Mouse (Mus musculus) adipocyte (in vitro differentiated cells): ENCODE measurements around the gene Aff4.
A peak's percentile ranks its signal among the peaks of the same experiment; 100 is the strongest.

Source experiments
- DNase-seq: peaks from one replicate; pipeline ENCODE4 v3.0.0-alpha.2; 2016; ENCODE audit warnings: low spot score

Gene Aff4

DNA sequence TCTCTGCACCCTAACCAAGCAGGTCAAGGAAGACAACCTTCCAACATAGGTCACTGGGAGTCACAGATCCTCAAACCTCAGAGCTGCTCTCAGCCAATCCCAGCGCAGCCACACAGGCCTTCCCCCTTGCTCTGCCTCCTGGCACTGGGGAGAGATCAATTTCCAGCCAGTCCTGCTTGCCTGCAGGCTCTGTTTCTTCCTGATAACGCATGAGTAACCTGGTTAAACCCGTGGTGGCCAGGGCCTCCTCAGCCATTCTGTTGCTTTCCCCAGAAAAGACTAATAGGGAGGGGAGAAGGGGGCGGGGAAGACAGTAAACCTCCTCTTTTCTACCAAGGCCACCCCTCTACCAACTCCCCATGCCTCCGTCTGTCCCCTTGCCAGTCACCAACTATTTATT is 111.1 kb downstream of the Aff4 start:
- no peak for DNase-seq

- no peak for DNase-seq
Observed at GRCm38 (mm10) chr11:53463551-53464424, 113.2 kb downstream of the Aff4 start.

DNA sequence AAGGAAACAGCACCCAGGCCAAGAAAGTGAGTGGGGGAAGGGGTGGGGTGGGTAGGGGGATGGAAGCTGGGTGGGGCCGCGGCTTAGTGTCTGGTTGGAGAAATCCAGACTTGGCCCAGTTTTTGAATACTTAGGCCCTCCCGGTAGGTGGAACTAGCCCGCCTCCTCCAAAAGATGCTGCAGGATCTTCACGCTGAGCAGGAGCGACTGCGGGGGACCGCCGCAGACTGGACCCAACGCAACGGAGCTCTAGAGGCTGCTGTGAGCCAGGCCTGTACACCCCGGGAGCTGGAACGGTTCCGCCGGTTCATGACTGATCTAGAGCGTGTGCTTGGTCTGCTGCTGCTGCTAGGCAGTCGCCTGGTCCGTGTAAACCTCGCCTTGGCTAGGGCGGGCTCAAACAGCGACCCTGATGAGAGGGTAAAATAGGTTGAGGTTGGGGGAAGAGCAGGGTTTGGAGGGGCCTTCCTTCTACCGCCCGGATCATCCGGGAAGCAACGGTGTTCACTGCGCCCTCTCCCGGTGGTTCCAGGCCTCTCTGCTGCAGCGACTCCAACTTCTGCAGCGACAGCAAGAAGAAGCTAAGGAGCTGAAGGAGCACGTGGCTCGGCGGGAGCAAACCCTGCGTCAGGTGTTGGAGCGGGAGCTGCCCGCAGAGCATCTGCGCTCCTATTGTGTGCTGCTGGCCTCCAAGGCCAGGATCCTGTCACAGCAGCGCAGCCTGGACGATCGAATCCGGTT is 115.8 kb downstream of the Aff4 start:
- no peak for DNase-seq

DNA sequence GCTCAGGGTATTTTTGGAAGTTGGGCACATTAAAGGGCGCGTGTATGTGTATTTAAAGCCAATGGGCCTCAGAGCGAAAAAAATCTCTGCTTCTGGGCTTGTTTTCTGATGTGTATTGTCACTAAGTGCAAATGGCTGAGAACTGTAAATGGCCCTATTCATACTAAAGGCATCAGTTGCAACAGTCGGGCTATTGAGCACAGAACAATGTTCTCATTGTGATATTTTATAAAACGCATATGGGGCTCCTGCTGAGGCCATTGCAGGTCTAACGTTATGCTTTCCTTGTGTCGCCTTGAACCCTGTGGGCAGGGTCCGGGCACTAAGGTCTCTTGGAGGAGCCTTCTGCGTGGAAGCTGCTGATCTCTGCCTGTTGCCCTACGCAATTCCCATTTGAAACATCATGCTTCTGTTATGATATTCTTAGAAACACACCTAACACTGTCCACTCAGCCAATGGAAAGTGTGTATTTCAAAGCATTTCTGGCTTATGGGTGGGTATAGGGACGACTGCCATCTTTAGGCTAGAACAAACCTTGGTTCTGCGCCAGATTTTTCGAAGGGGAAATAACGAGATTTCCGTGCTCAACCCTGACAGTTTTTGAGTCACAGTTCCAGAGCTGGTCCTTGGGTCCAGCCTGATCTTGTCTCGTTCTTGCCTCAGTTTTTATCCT is 118.8 kb downstream of the Aff4 start:
- DNase-seq = no peak

GRCm38 (mm10) chr11:53469968-53470695 is 119.5 kb downstream of the Aff4 start, which contains the start of gene Gm9837:
Gm9837 (minus strand) TSS chr11:53470479.
- DNase-seq = peak; percentile 89
